In the genomic region with DNA sequence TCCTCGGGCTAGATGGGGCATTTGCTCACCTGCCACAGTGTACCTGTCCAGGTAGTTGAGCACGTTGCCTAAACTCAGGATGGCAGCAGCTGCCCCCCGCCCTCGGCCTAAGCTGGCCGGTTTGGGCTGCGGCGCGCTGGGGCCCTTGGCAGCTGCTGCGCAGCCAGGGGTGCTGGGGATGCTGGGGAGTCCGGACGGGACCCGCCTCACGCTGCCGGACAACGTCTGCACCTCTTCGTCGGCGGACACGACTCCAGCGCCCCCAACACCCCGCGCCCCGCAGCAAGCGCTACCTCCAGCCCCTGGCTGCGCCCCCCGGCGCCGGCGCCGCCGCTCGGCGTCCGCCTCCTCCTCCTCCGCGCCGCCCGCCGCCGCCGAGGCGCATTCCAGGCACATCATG, we compare ENCODE assay signal across 8 mouse cellular contexts. TPM values are rescaled to one million over a fixed set of nuclear protein-coding genes. Genes with fewer than 3 reads are reported as not detected.
DNase-seq lines count a peak whose midpoint lies in the region; ATAC-seq lines count a peak whose summit lies in the region.

No protein-coding gene starts in this region.

- no peak overlapping the region for H3K27ac ChIP-seq in heart, embryonic 13.5 days (replicated peaks)
- no peak overlapping the region for H3K27ac ChIP-seq in embryonic facial prominence, embryonic 15.5 days (replicated peaks)
- peak overlapping the region; percentile 64; the same call in 1 of the 2 replicates for H3K27ac ChIP-seq in liver, embryonic 12.5 days

- ATAC-seq in heart, embryonic 13.5 days (ENCODE audit: extremely low read depth, insufficient number of reproducible peaks, low FRiP score, low TSS enrichment): no peak
- no peak for ATAC-seq in embryonic facial prominence, embryonic 15.5 days (ENCODE audit: insufficient number of reproducible peaks, low FRiP score, low TSS enrichment, low read depth)
- ATAC-seq in liver, embryonic 12.5 days: no peak
- ATAC-seq in monocyte, adult 5-6 weeks (replicated peaks; ENCODE audit: insufficient number of reproducible peaks, low FRiP score, low TSS enrichment, poor library complexity, severe bottlenecking): no peak

- peak overlapping the region; percentile 83 for H3K9ac ChIP-seq in heart, embryonic 13.5 days
- peak overlapping the region; percentile 35 for H3K9ac ChIP-seq in embryonic facial prominence, embryonic 15.5 days
- H3K9ac ChIP-seq in liver, embryonic 12.5 days: peak overlapping the region; percentile 66

- H3K4me1 ChIP-seq in heart, embryonic 13.5 days: peaks cover 45% of the 10 kb centered on the region
- peaks cover 25% of the 10 kb centered on the region for H3K4me1 ChIP-seq in embryonic facial prominence, embryonic 15.5 days
- peaks cover 61% of the 10 kb centered on the region for H3K4me1 ChIP-seq in liver, embryonic 12.5 days

- DNase-seq in heart, postnatal 36 days: no peak
- DNase-seq in B cell, adult 2 months: peak; percentile 32 to 37
- no peak for DNase-seq in right cerebral cortex, postnatal 36 days (ENCODE audit: low spot score in 2 of 2)
- no peak for DNase-seq in urinary bladder, adult 2 months (ENCODE audit: low spot score)

- no peaks in the 10 kb centered on the region for H3K36me3 ChIP-seq in heart, embryonic 13.5 days
- H3K36me3 ChIP-seq in embryonic facial prominence, embryonic 15.5 days: no peaks in the 10 kb centered on the region
- no peaks in the 10 kb centered on the region for H3K36me3 ChIP-seq in liver, embryonic 12.5 days

- no peaks in the 10 kb centered on the region for H3K9me3 ChIP-seq in heart, embryonic 13.5 days
- no peaks in the 10 kb centered on the region for H3K9me3 ChIP-seq in embryonic facial prominence, embryonic 15.5 days (replicated peaks)
- no peaks in the 10 kb centered on the region for H3K9me3 ChIP-seq in liver, embryonic 12.5 days (replicated peaks)

- intact Hi-C loops in heart, postnatal 36 days (cut with DNase I): loop anchor here (2.0 kb wide), 3 partner anchors 19 to 49 kb away; partner anchors contain the start of gene Mybbp1a

- peaks cover 83% of the 10 kb centered on the region for H3K27me3 ChIP-seq in heart, embryonic 13.5 days (replicated peaks)
- H3K27me3 ChIP-seq in embryonic facial prominence, embryonic 15.5 days: peaks cover 37% of the 10 kb centered on the region
- peaks cover 25% of the 10 kb centered on the region for H3K27me3 ChIP-seq in liver, embryonic 12.5 days (replicated peaks)

- under 1% methylated on average over 30 of the region's 42 CpGs for WGBS in heart, embryonic 13.5 days
- 0% methylated on average over 23 of the region's 42 CpGs for WGBS in embryonic facial prominence, embryonic 15.5 days
- WGBS in liver, embryonic 12.5 days (ENCODE audit: insufficient replicate concordance): 1% methylated on average over 20 of the region's 42 CpGs

- peak overlapping the region; percentile 90 for H3K4me2 ChIP-seq in heart, embryonic 13.5 days
- peak overlapping the region; percentile 98 for H3K4me2 ChIP-seq in embryonic facial prominence, embryonic 15.5 days (replicated peaks)
- H3K4me2 ChIP-seq in liver, embryonic 12.5 days: peak overlapping the region; percentile 96

- H3K4me3 ChIP-seq in heart, embryonic 13.5 days: peak overlapping the region; percentile 71
- H3K4me3 ChIP-seq in embryonic facial prominence, embryonic 15.5 days (replicated peaks): peak overlapping the region; percentile 60
- H3K4me3 ChIP-seq in liver, embryonic 12.5 days: peak overlapping the region; percentile 70

RNA-seq across cellular contexts. Expression of gene Spns2, which starts 0.3 kb away (rescaled TPM):
- 1.9 and 2.4 TPM in 2 replicates for polyA plus RNA-seq in heart, embryonic 13.5 days (2015; fragmentation: Nextera tagmentation; extraction: Ambion mirVana)
- 10 to 100 TPM in 1 of 2 experiments, 1 to 10 TPM in 1; 9.7 to 11.0 TPM for total RNA-seq in heart, postnatal 36 days (2021)
- 11.8 and 12.0 TPM in 2 replicates for polyA plus RNA-seq in embryonic facial prominence, embryonic 15.5 days (2015; fragmentation: Nextera tagmentation; extraction: Ambion mirVana)
- polyA plus RNA-seq in liver, embryonic 12.5 days (2016; fragmentation: Nextera tagmentation; extraction: Ambion mirVana): 11.1 and 11.7 TPM in 2 replicates
- total RNA-seq in monocyte, adult 5-6 weeks (2017): 1.4 to 3.2 TPM (median 1.4 TPM) in 3 replicates
- 17.9 and 20.1 TPM in 2 replicates for polyA plus RNA-seq in urinary bladder, adult 2 months (2012; rRNA removed)

RNA-seq across cellular contexts. Expression of gene Mybbp1a, which starts 48.2 kb away (rescaled TPM):
- polyA plus RNA-seq in heart, embryonic 13.5 days (2015; fragmentation: Nextera tagmentation; extraction: Ambion mirVana): 82.3 and 88.2 TPM in 2 replicates
- 10 to 100 TPM; 45.9 to 46.8 TPM for total RNA-seq in heart, postnatal 36 days (2021)
- polyA plus RNA-seq in embryonic facial prominence, embryonic 15.5 days (2015; fragmentation: Nextera tagmentation; extraction: Ambion mirVana): 123 and 138 TPM in 2 replicates
- polyA plus RNA-seq in liver, embryonic 12.5 days (2016; fragmentation: Nextera tagmentation; extraction: Ambion mirVana): 174 and 192 TPM in 2 replicates
- 37.5 to 39.9 TPM (median 37.7 TPM) in 3 replicates for total RNA-seq in monocyte, adult 5-6 weeks (2017)
- polyA plus RNA-seq in urinary bladder, adult 2 months (2012; rRNA removed): 55.1 and 75.5 TPM in 2 replicates

RNA-seq across cellular contexts. Expression of gene Ggt6, which starts 54.1 kb away (rescaled TPM):
- polyA plus RNA-seq in heart, embryonic 13.5 days (2015; fragmentation: Nextera tagmentation; extraction: Ambion mirVana): not detected in 2 replicates
- not detected for total RNA-seq in heart, postnatal 36 days (2021)
- 6.3 and 7.0 TPM in 2 replicates for polyA plus RNA-seq in embryonic facial prominence, embryonic 15.5 days (2015; fragmentation: Nextera tagmentation; extraction: Ambion mirVana)
- polyA plus RNA-seq in liver, embryonic 12.5 days (2016; fragmentation: Nextera tagmentation; extraction: Ambion mirVana): 0.12 TPM in 1 of 2 replicates, not detected in the other
- not detected in 3 replicates for total RNA-seq in monocyte, adult 5-6 weeks (2017)
- polyA plus RNA-seq in urinary bladder, adult 2 months (2012; rRNA removed): 3.6 and 3.7 TPM in 2 replicates

Comparison
In these comparisons a context has a peak if more than half of its experiments do, and no peak if none do; other contexts are left out.
1. DNase-seq: peak in B cell, adult 2 months (2 of 2); none in heart, postnatal 36 days (0 of 2), right cerebral cortex, postnatal 36 days (0 of 2) and urinary bladder, adult 2 months (single experiment).
2. Peak in every context shown above with its lines, with median percentiles within 50 percentile points of each other: H3K4me2 ChIP-seq, H3K4me3 ChIP-seq and H3K9ac ChIP-seq.